Mouse (Mus musculus) erythroid progenitor cell, adult 5-6 weeks (primary cell): ENCODE measurements around the gene Gm45521. TPM values are rescaled to one million over a fixed set of nuclear protein-coding genes. Genes with fewer than 3 reads are reported as not detected.
A peak's percentile ranks its signal among the peaks of the same experiment; 100 is the strongest.
"Not testable (repeated sequence)": the region's sequence is repeated elsewhere in the genome, so short reads cannot be mapped to it uniquely, and the experiment has no call there.

Experiments used
- ATAC-seq: replicated peaks from 2 replicates; pipeline ENCODE4 v1.8.0; 2016; ENCODE audit warnings: moderate number of reproducible peaks, mild to moderate bottlenecking, moderate TSS enrichment, inconsistent platforms; ENCODE audit not compliant: poor library complexity, low FRiP score, severe bottlenecking
- total RNA-seq, 2 experiments: library from RNA; stranded (forward) in 1 of 2; stranded (reverse) in 1 of 2; fragments of 150-400 nt in 1 of 2; fragments of 186-747, 209-891 nt in 1 of 2; gene quantifications; 2 replicates each; pipeline versions ENCODE4 v1.2.3 to v1.2.4; 2015 to 2017; ENCODE audit warnings: low replicate concordance in 2 of 2

Gene Gm45521
- total RNA-seq, 2 experiments from 2014 or later = not detected

GRCm38 (mm10) chr14:7994271-7994767, 37.2 kb downstream of the Gm45521 start, which contains the start of gene Dnase1l3:
Dnase1l3 (minus strand) TSS chr14:7994573.
- no peak for ATAC-seq

GRCm38 (mm10) chr14:7997255-7997696, 40.2 kb downstream of the Gm45521 start:
- ATAC-seq = 0 out of 2 replicates have a peak, but pooled peaks have one; percentile 27

- no peak for ATAC-seq
Measured at GRCm38 (mm10) chr14:7999030-7999429, 41.9 kb downstream of the Gm45521 start.

- no peak for ATAC-seq
Measured at GRCm38 (mm10) chr14:7999435-7999834, 42.3 kb downstream of the Gm45521 start.

GRCm38 (mm10) chr14:8000247-8000646, 43.2 kb downstream of the Gm45521 start:
- no peak for ATAC-seq

GRCm38 (mm10) chr14:8000831-8001685, 44.0 kb downstream of the Gm45521 start:
- ATAC-seq = no peak

- ATAC-seq = no peak
Measured at GRCm38 (mm10) chr14:8002432-8003092, 45.5 kb downstream of the Gm45521 start, which contains the start of gene Abhd6. Abhd6 (plus strand) TSS chr14:8002902.

GRCm38 (mm10) chr14:8003093-8003670, 46.1 kb downstream of the Gm45521 start:
- ATAC-seq = no peak

GRCm38 (mm10) chr14:8003727-8004670, 46.9 kb downstream of the Gm45521 start:
- no peak for ATAC-seq

GRCm38 (mm10) chr14:8006061-8006460, 49.0 kb downstream of the Gm45521 start:
- not testable (repeated sequence) for ATAC-seq

GRCm38 (mm10) chr14:8007084-8007483, 50.0 kb downstream of the Gm45521 start:
- ATAC-seq = no peak

GRCm38 (mm10) chr14:8007486-8007885, 50.4 kb downstream of the Gm45521 start:
- no peak for ATAC-seq

- no peak for ATAC-seq
Measured at GRCm38 (mm10) chr14:8007923-8008322, 50.8 kb downstream of the Gm45521 start.

Other genes with a start within 250 kb of the Gm45521 start
- not detected in 2 replicates for gene Gm26661, start 165.7 kb upstream of the Gm45521 start, total RNA-seq (2015; ENCODE audit: low replicate concordance)
- not detected in 2 replicates for gene Gm26661, start 165.7 kb upstream of the Gm45521 start, total RNA-seq (2017; ENCODE audit: low replicate concordance)
- gene Flnb, start 139.3 kb upstream of the Gm45521 start, total RNA-seq (2015; ENCODE audit: low replicate concordance) = 1.4 and 1.7 TPM in 2 replicates
- 0.64 and 1.2 TPM in 2 replicates for gene Flnb, start 139.3 kb upstream of the Gm45521 start, total RNA-seq (2017; ENCODE audit: low replicate concordance)
- 0.36 and 1.7 TPM in 2 replicates for gene Dnase1l3, start 37.3 kb downstream of the Gm45521 start, total RNA-seq (2015; ENCODE audit: low replicate concordance)
- gene Dnase1l3, start 37.3 kb downstream of the Gm45521 start, total RNA-seq (2017; ENCODE audit: low replicate concordance) = not detected in 2 replicates
- not detected in 2 replicates for gene Abhd6, start 45.6 kb downstream of the Gm45521 start, total RNA-seq (2015; ENCODE audit: low replicate concordance)
- gene Abhd6, start 45.6 kb downstream of the Gm45521 start, total RNA-seq (2017; ENCODE audit: low replicate concordance) = not detected in 2 replicates
- 4.2 and 5.0 TPM in 2 replicates for gene Rpp14, start 123.1 kb downstream of the Gm45521 start, total RNA-seq (2015; ENCODE audit: low replicate concordance)
- gene Rpp14, start 123.1 kb downstream of the Gm45521 start, total RNA-seq (2017; ENCODE audit: low replicate concordance) = 6.4 and 6.8 TPM in 2 replicates
- 14.7 and 16.6 TPM in 2 replicates for gene Pxk, start 140.9 kb downstream of the Gm45521 start, total RNA-seq (2015; ENCODE audit: low replicate concordance)
- gene Pxk, start 140.9 kb downstream of the Gm45521 start, total RNA-seq (2017; ENCODE audit: low replicate concordance) = 3.0 and 5.3 TPM in 2 replicates
- gene Pdhb, start 215.7 kb downstream of the Gm45521 start, total RNA-seq (2015; ENCODE audit: low replicate concordance) = 56.6 and 63.7 TPM in 2 replicates
- gene Pdhb, start 215.7 kb downstream of the Gm45521 start, total RNA-seq (2017; ENCODE audit: low replicate concordance) = 86.1 and 123 TPM in 2 replicates